Mouse (Mus musculus): ENCODE measurements around the gene Ociad2. TPM values are rescaled to one million over a fixed set of nuclear protein-coding genes. Genes with fewer than 3 reads are reported as not detected.
A peak's percentile ranks its signal among the peaks of the same experiment; 100 is the strongest.

Gene Ociad2
- total RNA-seq, 2 experiments from 2014 or later: 0.11 to 1.8 TPM

DNA sequence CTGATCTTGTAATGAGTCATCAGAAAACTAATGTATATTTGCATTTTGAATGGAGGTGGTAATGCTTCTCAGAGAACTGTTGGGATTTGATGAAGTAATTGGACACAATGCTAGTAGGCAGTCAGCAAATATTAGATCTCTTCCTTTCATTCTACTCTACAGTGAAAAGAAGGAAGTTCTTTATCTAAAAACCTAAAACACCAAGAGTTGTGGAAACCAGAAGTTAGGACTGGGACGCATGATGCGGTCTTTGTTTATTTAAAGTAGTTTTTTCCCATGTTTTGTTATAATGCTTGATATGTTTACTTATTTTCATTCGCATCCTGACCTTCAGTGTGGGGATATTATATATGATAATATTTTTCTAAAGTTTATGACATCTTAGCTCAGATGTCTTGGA is 33.5 kb downstream of the Ociad2 start:
- ATAC-seq (ENCODE audit: poor library complexity, severe bottlenecking): no peak

- ATAC-seq (ENCODE audit: poor library complexity, severe bottlenecking): no peak
Observed at GRCm38 (mm10) chr5:73306486-73306885, 34.3 kb downstream of the Ociad2 start.

- no peak for ATAC-seq (ENCODE audit: poor library complexity, severe bottlenecking)
Observed at GRCm38 (mm10) chr5:73304507-73304906, 36.3 kb downstream of the Ociad2 start.

DNA sequence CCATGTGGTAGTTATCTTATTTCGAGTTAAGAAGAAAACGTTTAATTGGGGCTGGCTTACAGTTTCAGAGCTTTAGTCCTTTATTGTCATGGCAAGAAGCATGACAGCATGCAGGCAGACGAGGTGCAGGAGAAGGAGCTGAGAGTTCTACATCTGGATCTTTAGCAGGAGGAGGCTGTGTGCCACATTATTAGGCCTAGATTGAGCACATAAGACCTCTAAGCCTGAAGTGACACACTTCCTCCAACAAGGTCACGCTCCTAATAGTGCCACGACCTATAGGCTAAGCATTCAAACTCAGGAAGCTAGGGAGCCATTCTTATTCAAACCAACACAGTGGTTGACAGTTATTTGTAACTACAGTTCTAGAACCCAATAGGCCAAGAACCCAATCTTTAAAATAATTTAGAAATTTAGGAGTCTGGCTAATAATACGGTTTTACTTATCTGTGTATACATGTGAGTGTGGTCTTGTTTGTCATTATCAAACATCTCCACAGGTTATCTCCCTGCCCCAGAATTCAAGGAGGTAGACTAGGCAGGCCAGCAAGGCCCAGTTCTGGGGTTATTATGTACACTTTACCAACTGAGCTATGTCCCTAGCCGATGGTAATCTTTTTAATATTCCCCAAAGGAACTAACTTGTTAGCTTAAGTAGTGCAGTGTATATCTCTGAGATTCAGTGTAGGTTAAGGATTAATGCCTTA is 39.1 kb downstream of the Ociad2 start:
- ATAC-seq (ENCODE audit: poor library complexity, severe bottlenecking): no peak

DNA sequence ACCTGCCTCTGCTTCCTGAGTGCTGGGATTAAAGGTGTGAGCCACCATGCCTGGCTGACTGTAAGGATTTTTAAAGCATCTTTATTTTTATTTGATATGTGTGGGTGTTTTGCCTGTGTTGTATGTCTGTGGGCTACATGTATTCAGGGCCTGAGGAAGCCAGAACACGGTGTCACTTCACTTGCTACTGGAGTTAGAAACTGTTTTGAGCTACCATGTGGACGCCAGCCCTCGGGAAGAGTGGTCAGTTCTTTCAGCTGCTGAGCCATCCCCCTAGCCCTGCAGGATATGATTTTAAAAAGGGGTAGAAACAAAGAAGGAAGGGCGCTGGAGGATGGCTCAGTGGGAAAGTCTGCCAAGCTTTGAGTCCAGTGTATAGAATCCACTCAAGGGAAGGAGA is 44.9 kb downstream of the Ociad2 start:
- ATAC-seq (ENCODE audit: poor library complexity, severe bottlenecking): no peak

GRCm38 (mm10) chr5:73295016-73295415 is 45.8 kb downstream of the Ociad2 start:
- ATAC-seq (ENCODE audit: poor library complexity, severe bottlenecking): no peak

DNA sequence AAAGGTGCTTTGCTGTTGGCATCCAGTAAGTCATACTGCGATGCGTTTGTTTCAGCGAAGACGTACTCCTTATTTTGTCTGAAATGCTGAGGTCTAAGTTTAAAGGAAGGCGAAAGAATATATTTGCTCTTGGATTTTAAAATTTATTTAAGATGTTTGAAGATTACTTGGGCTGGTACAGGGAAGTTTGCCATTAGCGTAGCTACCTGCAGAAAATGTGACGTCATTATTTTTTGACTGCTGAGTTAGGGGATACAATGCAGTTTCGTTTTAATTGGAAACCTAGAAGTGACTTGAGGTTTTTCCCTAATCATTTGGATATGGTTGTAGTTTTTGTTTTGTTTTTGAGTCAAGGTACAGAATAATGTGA is 47.4 kb downstream of the Ociad2 start:
- no peak for ATAC-seq (ENCODE audit: poor library complexity, severe bottlenecking)

DNA sequence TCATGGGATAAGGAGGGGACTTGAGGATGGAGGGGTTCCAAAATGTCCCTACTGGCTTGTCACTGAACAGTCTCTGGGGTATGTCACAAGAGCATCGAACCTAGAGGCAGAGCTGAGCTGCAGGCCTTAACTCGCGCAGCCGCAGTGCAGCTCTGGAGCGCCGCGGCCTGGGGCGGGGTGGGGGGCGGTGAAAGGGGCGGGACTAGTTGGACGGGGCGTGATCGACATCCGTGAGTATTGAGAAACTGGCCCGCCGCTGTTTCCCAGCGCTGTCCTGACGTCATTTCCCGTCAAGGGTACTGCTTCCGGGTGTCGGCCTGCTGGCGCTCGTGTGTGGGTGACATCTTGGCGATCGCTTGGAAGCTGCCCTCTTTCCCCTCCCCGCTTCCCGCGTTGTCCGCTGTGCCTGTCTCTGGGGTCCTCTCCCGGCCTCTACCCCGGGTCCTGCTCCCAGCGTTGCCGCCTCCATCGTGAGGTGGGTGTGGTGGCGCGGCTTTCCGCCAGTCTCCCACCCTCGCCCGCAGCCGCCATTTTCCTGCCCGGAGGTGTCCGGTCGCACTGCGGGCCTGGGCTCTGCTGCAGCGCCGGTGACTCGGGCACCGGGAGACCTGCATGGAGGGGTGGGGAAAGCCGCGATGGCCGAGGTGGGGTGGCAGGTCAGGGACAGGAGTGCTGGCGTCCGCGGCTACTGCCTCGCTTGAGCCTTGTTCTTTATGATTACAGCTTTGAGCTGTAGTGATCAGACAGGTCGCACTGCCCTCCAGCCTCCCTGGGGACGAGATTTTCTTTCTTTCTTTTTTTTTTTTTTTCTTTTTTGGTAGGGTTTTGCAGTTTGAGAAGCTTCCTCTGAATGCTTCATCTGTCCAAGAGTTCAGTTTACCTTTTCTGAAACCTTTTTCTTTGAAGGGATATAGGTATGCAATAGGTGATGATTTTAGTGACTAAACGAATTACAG is 48.0 kb downstream of the Ociad2 start, which contains the start of gene Ociad1:
Ociad1 (plus strand) TSS at position 283 of the 956 bp plus-strand sequence.
- ATAC-seq (ENCODE audit: poor library complexity, severe bottlenecking): peak; percentile 98

DNA sequence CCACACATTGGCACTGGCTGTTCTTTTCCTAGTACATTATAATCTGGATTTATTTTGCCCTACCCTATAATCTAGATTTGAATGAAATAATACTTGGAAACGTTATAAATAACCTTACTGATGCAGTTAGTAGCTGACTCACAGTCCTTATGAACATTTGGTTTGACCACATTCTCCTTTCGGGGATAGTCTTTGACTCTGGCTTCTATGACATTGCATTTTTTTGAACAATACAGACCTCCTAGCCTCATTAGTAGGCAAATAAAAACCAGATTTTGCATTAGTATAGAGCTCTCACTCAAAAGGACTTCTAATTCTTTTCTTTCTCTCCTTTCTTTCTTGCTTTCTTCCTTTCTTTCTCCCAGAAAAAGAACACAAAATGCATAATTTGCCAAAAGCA is 50.9 kb downstream of the Ociad2 start:
- ATAC-seq (ENCODE audit: poor library complexity, severe bottlenecking): no peak

- peak; percentile 38; the same call in 1 of the 2 replicates for ATAC-seq (ENCODE audit: poor library complexity, severe bottlenecking)
Observed at GRCm38 (mm10) chr5:73286603-73287002, 54.2 kb downstream of the Ociad2 start.

DNA sequence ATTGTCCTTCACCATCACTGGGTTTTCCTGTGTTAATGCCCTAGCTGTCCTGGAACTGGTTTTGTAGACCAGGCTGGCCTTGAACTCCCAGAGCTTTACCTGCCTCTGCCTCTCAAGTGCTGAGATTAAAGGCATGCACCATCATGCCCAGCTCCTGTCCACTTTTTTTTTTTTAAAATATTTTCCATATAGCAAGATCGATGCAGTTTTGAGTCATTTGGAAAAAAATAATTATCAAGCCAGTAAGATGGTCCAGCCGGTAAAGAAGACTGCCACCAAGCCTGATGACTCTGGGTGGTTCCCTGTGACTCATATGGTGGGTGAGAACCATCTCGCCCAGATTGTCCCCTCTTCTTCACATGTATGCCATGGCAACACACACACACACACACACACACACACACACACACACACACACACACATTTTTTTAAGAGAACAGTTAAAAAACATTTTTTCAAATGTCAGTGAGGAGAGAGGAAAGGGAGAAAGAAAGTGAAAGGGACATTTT is 55.3 kb downstream of the Ociad2 start:
- ATAC-seq (ENCODE audit: poor library complexity, severe bottlenecking): no peak

GRCm38 (mm10) chr5:73284046-73284445 is 56.8 kb downstream of the Ociad2 start:
- ATAC-seq (ENCODE audit: poor library complexity, severe bottlenecking): no peak

DNA sequence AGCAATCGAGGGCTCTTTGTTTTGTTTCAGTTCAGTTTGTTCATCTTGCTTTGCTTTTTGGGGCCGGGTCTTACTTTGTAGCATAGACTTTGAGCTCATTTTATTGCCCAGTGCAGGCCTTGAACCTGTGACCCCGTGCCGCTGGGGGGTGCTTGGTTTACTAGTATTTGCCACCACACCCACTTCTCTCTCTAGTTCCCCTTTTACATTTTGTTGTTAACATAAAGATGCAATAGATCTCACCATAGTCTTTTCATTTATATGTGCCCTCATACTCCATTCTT is 60.3 kb downstream of the Ociad2 start:
- ATAC-seq (ENCODE audit: poor library complexity, severe bottlenecking): no peak

DNA sequence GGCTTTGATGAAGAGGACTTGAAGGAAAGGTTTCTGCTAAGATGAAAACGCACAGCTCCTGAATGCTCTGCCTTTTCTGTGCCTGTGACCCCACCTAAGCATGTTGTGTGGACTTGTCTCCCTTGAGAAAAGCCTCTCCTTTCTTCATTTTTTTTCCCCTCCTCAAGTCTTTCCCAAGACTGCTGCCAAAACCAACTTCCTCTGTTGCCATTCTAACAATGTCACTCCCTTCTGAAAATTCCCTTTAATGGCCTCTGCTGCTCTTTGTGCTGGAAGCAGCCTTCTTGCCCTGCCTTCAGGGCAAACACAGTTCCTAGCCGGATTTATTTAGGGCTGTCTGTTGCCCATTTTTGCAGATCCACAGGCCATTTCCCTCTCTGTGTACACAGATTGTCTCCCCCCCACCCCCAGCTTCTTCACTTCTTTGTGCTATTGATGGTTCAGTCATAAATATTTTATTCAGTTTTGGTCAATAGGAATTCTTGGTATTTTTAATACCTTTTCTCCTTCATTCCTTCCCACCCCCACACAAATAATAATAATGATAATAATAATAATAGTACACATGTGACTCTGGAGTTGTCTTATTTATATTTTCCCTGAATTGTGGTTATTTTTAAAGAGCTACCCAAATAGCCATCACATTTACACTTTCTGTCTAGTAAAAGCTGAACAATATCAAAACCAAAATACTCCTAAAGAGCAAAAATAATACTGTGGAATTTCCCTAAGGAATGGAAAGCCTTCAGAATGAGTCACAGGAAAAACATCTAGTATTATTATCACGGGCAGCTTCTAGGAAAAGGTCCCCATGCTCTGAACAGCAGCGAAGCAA is 60.9 kb downstream of the Ociad2 start:
- ATAC-seq (ENCODE audit: poor library complexity, severe bottlenecking): no peak

- no peak for ATAC-seq (ENCODE audit: poor library complexity, severe bottlenecking)
Observed at GRCm38 (mm10) chr5:73279190-73279589, 61.6 kb downstream of the Ociad2 start.

DNA sequence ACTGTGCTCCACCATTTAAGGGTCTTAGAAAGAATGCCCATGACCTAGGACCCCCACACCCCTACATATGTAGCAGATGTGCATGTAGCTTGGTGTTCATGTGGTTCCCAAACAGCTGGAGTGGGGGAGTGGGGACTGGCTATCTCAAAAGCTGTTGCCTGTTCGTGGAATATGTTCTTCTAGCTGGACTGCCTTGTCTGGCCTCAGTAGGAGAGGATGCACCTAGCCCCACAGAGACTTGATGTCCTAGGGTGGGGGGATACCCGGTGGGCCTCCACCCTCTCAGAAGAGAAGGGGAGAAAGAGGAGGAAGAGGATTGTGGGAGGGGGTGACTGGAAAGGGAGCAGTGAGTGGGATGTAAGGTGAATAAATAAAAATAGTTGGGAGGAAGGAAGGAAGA is 65.9 kb downstream of the Ociad2 start:
- no peak for ATAC-seq (ENCODE audit: poor library complexity, severe bottlenecking)

GRCm38 (mm10) chr5:73273171-73273570 is 67.7 kb downstream of the Ociad2 start:
- ATAC-seq (ENCODE audit: poor library complexity, severe bottlenecking): no peak
